Mouse (Mus musculus): Measurements from ENCODE around the gene Zfp369. TPM values are rescaled to one million over a fixed set of nuclear protein-coding genes. Genes with fewer than 3 reads are reported as not detected.
"Not testable (repeated sequence)": the region's sequence is repeated elsewhere in the genome, so short reads cannot be mapped to it uniquely, and the experiment has no call there.

Zfp369 gene
- polyA plus RNA-seq, 1 experiment: 16.7 TPM

DNA sequence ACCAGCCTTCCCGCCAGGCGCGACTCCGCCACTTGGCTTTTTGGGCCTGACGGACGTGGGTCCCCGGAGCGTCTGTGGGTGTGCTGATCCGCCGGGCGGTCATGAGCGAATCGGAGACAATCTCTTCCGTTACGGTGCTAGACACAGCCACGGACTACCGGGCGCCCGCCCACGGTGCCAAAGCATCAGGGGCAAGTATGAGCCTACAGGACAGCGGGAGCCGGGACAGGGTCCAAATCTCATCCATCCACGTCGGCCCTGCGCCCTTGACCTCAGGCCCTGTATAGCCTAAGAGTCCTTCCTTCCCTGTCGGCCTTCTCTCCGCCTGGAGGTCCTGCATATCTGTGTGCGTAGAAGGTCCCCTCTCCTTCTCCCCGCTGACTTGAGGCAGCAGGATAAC, 19.4 kb upstream of the Zfp369 start, which contains the start of gene Gm10775:
Gene Gm10775, plus strand, starts transcription at position 301 of the 400 bp plus-strand sequence.
- 37% methylated on average over 29 of the region's 29 CpGs for WGBS
- H3K4me3 ChIP-seq (replicated peaks; ENCODE audit: extremely low read depth, low read depth, low read length): no peak within 1 kb of the TSS
- DNase-seq: no peak

DNA sequence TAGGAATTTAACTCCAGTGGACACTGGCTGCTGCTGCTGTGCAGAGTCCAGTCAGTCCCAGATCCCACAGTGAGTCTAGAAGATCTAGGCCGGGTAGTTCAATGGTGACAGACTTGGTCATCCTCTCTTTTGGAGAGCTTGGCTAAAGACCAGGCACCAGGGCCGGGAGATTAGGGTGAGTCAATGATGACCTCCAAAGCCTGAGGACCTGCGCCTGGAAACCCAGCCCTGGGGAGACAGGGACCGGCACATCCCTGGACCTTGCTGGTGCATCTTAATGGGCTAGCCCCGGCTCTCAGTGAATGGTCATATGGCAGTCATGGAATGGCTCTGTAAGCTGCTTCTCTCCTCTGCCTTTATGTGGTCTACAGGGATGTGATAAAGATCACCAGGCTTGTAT, 16.5 kb upstream of the Zfp369 start:
- H3K4me3 ChIP-seq (replicated peaks; ENCODE audit: extremely low read depth, low read depth, low read length): no peak overlapping the region
- TF ChIP-seq POLR2A (IDR thresholded peaks at IDR 0.05; ENCODE audit: borderline replicate concordance, extremely low read depth, low read depth, low read length) (no peak), CTCF (IDR thresholded peaks at IDR 0.05; ENCODE audit: insufficient read depth, low read length) (no peak)
- 97% methylated on average over 5 of the region's 5 CpGs for WGBS
- DNase-seq: no peak
- no peaks in the 10 kb centered on the region for H3K4me1 ChIP-seq (ENCODE audit: control insufficient read depth, insufficient read depth, low read length)

More for the DNA sequence above, 19.4 kb upstream of the Zfp369 start, which contains the start of gene Gm10775:
- H3K4me1 ChIP-seq (ENCODE audit: control insufficient read depth, insufficient read depth, low read length): no peaks in the 10 kb centered on the region
- no peak for TF ChIP-seq POLR2A (IDR thresholded peaks at IDR 0.05; ENCODE audit: borderline replicate concordance, extremely low read depth, low read depth, low read length)
- no peak for TF ChIP-seq CTCF (IDR thresholded peaks at IDR 0.05; ENCODE audit: insufficient read depth, low read length)

DNA sequence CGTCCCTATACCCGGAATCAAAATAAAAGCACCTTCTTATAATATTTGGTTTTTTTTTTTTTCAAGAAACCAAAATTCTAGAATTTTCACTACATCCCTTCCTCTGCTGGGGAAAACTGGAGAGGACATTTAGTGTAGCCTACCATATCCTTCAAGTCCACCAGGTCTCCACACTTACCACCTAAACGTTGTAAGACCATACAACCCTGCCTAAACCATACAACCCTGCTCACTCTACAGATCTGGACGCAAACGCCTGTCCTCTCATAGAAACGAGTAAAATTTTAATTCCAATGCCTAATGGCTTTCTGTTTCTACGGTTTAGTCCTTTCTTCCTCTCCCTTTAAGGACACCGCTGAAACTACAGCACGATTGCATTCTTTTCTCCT, 626 bp upstream of the Zfp369 start:
- no peak for TF ChIP-seq POLR2A (IDR thresholded peaks at IDR 0.05; ENCODE audit: borderline replicate concordance, extremely low read depth, low read depth, low read length)
- no peak for TF ChIP-seq CTCF (IDR thresholded peaks at IDR 0.05; ENCODE audit: insufficient read depth, low read length)
- 5% methylated on average over 9 of the region's 9 CpGs for WGBS
- DNase-seq: no peak
- peak overlapping the region; percentile 87 for H3K4me3 ChIP-seq (replicated peaks; ENCODE audit: extremely low read depth, low read depth, low read length)
- peaks cover 5% of the 10 kb centered on the region; the same call in 1 of the 2 replicates for H3K4me1 ChIP-seq (ENCODE audit: control insufficient read depth, insufficient read depth, low read length)

DNA sequence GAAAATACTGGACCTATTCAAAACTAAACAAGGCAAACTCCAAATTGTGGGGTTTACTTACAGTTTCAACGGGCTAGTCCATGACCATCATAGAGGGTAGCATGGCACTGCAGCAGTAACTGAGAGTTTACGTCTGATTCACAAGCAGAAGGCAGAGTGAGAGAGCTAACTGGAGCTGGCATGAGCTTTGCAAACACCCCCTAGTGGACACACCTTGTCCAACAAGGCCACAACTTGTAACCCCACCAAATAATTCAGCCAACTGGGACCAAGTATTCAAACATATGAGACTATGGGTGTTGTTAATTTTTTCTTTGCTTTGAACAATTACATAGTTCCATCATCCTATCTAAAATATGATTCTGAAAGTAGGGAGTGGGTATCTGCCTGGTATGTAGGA, 8.2 kb downstream of the Zfp369 start:
- Histone ChIP-seq H3K4me1 (ENCODE audit: control insufficient read depth, insufficient read depth, low read length) (no peaks in the 10 kb centered on the region), H3K4me3 (replicated peaks; ENCODE audit: extremely low read depth, low read depth, low read length) (no peak overlapping the region)
- WGBS: 95% methylated on average over 2 of the region's 2 CpGs
- no peak for TF ChIP-seq POLR2A (IDR thresholded peaks at IDR 0.05; ENCODE audit: borderline replicate concordance, extremely low read depth, low read depth, low read length)
- 0 out of 2 replicates have a peak, but pooled peaks have one; percentile 19 for TF ChIP-seq CTCF (IDR thresholded peaks at IDR 0.05; ENCODE audit: insufficient read depth, low read length)
- no peak for DNase-seq

DNA sequence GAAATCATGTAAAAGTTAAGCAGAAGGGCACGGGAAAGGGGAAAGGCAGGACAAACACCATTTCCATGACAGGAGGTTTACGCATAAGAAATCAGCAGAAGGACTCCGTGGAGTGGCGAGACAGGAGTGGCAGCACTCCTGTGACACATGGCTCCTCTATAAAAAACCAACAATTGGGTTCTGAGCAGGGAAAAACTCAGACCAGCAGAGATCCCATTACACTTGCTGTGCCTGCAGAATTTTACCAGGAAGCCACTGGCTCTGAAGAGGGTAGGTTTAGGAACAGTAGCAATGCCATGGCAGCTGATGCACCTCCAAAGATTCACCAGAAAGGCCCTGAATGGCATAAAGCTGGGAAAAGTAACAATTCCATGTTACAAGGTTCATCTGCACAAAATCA, 17.7 kb downstream of the Zfp369 start:
- TF ChIP-seq POLR2A (IDR thresholded peaks at IDR 0.05; ENCODE audit: borderline replicate concordance, extremely low read depth, low read depth, low read length) (no peak), CTCF (IDR thresholded peaks at IDR 0.05; ENCODE audit: insufficient read depth, low read length) (no peak)
- Histone ChIP-seq H3K4me1 (ENCODE audit: control insufficient read depth, insufficient read depth, low read length) (no peaks in the 10 kb centered on the region), H3K4me3 (replicated peaks; ENCODE audit: extremely low read depth, low read depth, low read length) (no peak overlapping the region)
- WGBS: over 99% methylated on average over 4 of the region's 4 CpGs
- DNase-seq: no peak

DNA sequence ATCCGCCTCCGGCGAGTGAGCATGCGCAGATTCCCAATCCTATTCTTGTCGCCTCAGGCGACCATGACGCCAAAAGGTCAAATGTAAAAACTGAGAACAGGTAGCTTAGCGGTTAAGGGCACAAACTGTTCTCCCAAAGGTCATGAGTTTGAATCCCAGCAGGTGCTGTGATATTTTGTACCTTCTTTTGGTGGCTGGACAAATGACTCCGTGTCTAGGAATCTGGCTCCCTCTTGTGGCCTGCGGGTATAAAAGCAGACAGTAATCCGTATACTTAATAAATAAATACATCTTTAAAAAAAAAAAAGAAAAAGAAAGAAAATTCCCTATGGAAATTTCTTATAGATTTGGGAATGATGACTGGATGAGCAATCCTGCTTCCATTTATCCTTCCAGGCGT, 32.2 kb downstream of the Zfp369 start:
- 34% methylated on average over 12 of the region's 12 CpGs for WGBS
- peak; percentile 27 for DNase-seq
- H3K4me1 ChIP-seq (ENCODE audit: control insufficient read depth, insufficient read depth, low read length); H3K4me3 ChIP-seq (replicated peaks; ENCODE audit: extremely low read depth, low read depth, low read length): not testable (repeated sequence)

DNA sequence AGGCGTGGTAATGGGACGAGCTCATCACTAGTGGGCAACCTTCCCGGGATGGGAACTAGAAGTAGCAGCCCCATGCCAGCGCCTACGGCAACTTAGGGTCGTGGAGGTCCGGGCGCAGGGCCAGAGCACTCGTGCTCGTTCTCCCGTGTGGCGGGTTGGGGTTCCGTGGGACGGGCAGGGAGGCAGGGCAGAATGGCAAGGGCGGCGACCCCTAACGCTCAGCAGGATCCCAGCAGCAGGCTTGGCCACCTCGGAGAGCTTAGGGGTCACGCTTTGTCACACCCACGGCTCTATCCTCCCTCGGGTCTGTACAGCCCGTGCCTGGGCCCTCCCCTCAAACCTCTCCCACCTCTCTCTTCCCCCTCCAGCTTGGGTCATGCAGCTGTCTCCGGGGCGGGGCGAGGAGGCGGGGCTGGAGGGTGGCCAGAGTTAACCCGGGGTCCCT, 32.7 kb downstream of the Zfp369 start:
- DNase-seq: no peak
- Histone ChIP-seq H3K4me3 (replicated peaks; ENCODE audit: extremely low read depth, low read depth, low read length) (no peak overlapping the region), H3K4me1 (ENCODE audit: control insufficient read depth, insufficient read depth, low read length) (no peaks in the 10 kb centered on the region)
- 26% methylated on average over 27 of the region's 27 CpGs for WGBS
- TF ChIP-seq CTCF (IDR thresholded peaks at IDR 0.05; ENCODE audit: insufficient read depth, low read length): no peak
- no peak for TF ChIP-seq POLR2A (IDR thresholded peaks at IDR 0.05; ENCODE audit: borderline replicate concordance, extremely low read depth, low read depth, low read length)

DNA sequence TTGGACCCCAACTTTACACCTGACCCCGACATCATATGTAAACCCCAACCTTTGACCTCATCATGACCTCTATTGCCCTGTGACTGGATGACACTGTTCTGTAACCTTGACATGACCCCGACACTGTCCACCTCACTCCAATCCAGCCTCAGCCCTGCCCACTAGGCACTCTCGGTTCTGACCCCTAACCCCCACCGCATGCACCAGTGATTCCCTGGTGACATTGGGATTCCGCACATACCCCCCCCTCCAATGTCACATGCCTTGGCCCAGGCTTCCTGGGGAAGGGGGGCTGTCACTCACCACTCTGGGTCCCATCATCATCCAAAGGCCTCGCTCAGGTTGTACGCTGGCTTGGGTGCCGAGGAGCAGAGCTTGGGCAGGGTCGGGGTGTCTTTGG, 33.2 kb downstream of the Zfp369 start:
- Histone ChIP-seq H3K4me1 (ENCODE audit: control insufficient read depth, insufficient read depth, low read length) (no peaks in the 10 kb centered on the region), H3K4me3 (replicated peaks; ENCODE audit: extremely low read depth, low read depth, low read length) (no peak overlapping the region)
- TF ChIP-seq CTCF (IDR thresholded peaks at IDR 0.05; ENCODE audit: insufficient read depth, low read length): no peak
- TF ChIP-seq POLR2A (IDR thresholded peaks at IDR 0.05; ENCODE audit: borderline replicate concordance, extremely low read depth, low read depth, low read length): no peak
- 93% methylated on average over 9 of the region's 9 CpGs for WGBS
- DNase-seq: no peak

DNA sequence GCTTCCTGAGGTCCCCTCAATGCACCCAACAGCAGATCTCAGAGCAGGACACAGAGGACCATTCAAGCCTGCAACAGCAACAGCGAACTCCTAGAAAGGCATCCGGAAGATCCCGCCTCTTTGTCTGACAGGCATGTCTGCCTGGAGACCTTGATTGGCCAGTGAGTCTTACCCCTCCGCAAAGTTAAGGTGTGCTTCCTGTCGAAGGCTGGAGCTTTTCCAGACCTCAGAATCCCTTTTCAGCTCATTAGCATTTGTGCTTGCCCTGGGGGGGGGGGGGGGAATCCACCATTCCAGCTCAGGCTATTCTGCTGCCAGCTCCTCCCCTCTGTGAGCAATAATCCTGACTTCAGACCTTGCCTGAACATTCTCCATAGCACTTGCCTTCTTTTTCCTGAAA, 69.9 kb downstream of the Zfp369 start:
- H3K4me1 ChIP-seq (ENCODE audit: control insufficient read depth, insufficient read depth, low read length); DNase-seq; H3K4me3 ChIP-seq (replicated peaks; ENCODE audit: extremely low read depth, low read depth, low read length): not testable (repeated sequence)
- WGBS: 49% methylated on average over 5 of the region's 5 CpGs

DNA sequence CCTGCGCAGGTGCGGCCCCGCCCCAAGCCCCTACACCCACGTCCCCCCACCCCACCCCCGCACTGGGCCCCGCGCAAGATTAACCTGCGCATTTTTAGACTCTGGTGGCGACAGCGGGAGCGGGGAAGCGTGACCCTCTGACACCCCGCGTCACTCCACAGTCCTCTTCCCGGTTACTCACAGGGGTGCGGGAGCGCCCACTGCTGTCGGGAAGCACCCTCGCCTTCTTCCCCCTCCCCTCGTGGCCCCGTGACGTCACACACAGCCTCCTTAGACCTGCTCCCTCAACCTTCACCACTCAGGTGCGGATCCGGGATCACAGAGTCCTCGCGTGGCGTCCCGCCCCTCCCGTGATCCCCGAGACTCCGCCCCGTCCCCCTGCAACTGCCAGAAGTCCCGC, 73.2 kb downstream of the Zfp369 start:
- not testable (repeated sequence) for DNase-seq

More for the DNA sequence above, 73.2 kb downstream of the Zfp369 start:
- 9% methylated on average over 33 of the region's 33 CpGs for WGBS
- not testable (repeated sequence) for H3K4me3 ChIP-seq (replicated peaks; ENCODE audit: extremely low read depth, low read depth, low read length); H3K4me1 ChIP-seq (ENCODE audit: control insufficient read depth, insufficient read depth, low read length)

Other genes with a start within 250 kb of the Zfp369 start
- gene Spata31d1c, start 245.8 kb upstream of the Zfp369 start, polyA plus RNA-seq (2012; rRNA removed): not detected in 2 replicates
- gene Prss47, start 226.1 kb upstream of the Zfp369 start, polyA plus RNA-seq (2012; rRNA removed): not detected in 2 replicates
- 21.2 and 21.3 TPM in 2 replicates for gene Mfsd14b, start 165.8 kb upstream of the Zfp369 start, polyA plus RNA-seq (2012; rRNA removed)
- not detected in 2 replicates for gene Olfr465-ps1, start 140.7 kb upstream of the Zfp369 start, polyA plus RNA-seq (2012; rRNA removed)
- gene Olfr466, start 128.6 kb upstream of the Zfp369 start, polyA plus RNA-seq (2012; rRNA removed): not detected in 2 replicates
- gene Nlrp4f, start 72.8 kb upstream of the Zfp369 start, polyA plus RNA-seq (2012; rRNA removed): not detected in 2 replicates
- gene Gm10775, start 19.3 kb upstream of the Zfp369 start, polyA plus RNA-seq (2012; rRNA removed): not detected in 2 replicates
- gene Gm10139, start 233.9 kb downstream of the Zfp369 start, polyA plus RNA-seq (2012; rRNA removed): not detected in 2 replicates